Mouse (Mus musculus): Measurements from ENCODE around the gene C1galt1c1. TPM values are rescaled to one million over a fixed set of nuclear protein-coding genes. Genes with fewer than 3 reads are reported as not detected.

Gene C1galt1c1
- polyA plus RNA-seq (2012; rRNA removed), result 30.3 and 31.1 TPM in 2 replicates

GRCm38 (mm10) chrX:38634801-38635637 lies at the start of gene C1galt1c1:
Gene C1galt1c1 (minus strand): TSS chrX:38635087.
- DNase-seq (ENCODE audit: extremely low spot score in 1 of 2, low spot score in 1 of 2), result peak; percentile 89 to 93

- DNase-seq (ENCODE audit: extremely low spot score in 1 of 2, low spot score in 1 of 2), result no peak
Observed at GRCm38 (mm10) chrX:38681972-38682371, 47.1 kb upstream of the C1galt1c1 start.

- DNase-seq (ENCODE audit: extremely low spot score in 1 of 2, low spot score in 1 of 2), result no peak
Observed at GRCm38 (mm10) chrX:38669111-38669903, 34.4 kb upstream of the C1galt1c1 start.

GRCm38 (mm10) chrX:38656206-38656883 lies 21.5 kb upstream of the C1galt1c1 start:
- no peak for DNase-seq (ENCODE audit: extremely low spot score in 1 of 2, low spot score in 1 of 2)

DNA sequence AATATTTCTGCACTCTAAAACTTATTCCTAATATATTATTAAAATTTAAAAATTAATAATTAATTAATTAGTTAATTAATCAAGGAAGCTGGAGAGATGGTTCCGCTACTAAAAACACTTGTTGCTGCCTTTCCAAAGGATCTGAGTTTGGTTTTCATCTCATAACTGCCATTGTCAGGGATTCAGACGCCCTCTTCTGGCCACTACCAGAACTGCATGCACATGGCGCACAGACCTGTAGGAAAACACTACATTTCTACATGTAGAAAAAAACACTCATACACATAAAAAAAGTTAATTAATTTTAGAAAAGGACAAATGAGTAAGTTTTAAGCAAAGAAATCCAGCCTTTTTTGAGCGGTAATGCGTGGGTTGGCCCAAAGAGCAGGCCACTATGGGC lies 19.8 kb upstream of the C1galt1c1 start:
- no peak for DNase-seq (ENCODE audit: extremely low spot score in 1 of 2, low spot score in 1 of 2)

GRCm38 (mm10) chrX:38653181-38653580 lies 18.3 kb upstream of the C1galt1c1 start:
- no peak for DNase-seq (ENCODE audit: extremely low spot score in 1 of 2, low spot score in 1 of 2)

DNA sequence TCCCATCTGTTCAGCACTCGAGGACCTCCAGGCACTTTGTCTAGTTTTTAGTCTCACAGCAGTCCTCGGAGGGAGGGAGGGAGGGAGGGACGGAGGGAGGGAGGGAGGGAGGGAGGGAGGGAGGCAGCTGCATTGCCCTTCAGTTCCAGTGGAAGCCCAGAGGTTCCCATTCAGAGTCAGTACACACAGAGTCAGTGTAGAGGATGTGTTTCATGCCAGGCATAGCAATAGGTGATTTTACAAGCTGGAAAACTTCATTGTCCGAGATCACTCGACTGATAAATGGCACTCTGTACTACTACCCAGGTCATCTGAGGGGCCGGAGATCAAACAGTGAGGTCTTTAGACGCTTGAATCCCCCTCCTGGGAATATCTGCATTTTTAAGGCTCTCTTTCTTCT lies 16.3 kb upstream of the C1galt1c1 start:
- no peak for DNase-seq (ENCODE audit: extremely low spot score in 1 of 2, low spot score in 1 of 2)

GRCm38 (mm10) chrX:38650404-38651039 lies 15.6 kb upstream of the C1galt1c1 start:
- DNase-seq (ENCODE audit: extremely low spot score in 1 of 2, low spot score in 1 of 2), result no peak

- no peak for DNase-seq (ENCODE audit: extremely low spot score in 1 of 2, low spot score in 1 of 2)
Observed at GRCm38 (mm10) chrX:38642183-38642582, 7.3 kb upstream of the C1galt1c1 start.

DNA sequence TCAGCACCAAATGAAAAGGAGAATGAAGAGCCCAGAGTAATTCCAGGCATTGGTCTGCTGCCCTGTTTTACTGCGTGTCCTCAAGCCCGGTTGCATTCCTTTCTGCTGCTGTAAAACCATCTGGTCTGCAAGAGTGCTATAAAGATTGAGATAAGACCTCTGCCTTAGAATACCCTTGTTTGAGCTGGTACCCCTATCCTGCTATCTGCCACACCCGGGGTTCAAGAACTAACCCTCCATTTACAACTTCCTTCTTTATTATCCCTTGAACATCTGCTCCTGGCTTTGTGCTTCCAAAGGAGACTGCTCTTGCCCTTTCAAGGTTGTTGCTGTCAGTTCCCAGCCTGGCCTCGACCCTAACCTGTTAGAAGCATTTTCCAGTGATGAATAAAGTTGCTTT lies 6.5 kb upstream of the C1galt1c1 start:
- no peak for DNase-seq (ENCODE audit: extremely low spot score in 1 of 2, low spot score in 1 of 2)

DNA sequence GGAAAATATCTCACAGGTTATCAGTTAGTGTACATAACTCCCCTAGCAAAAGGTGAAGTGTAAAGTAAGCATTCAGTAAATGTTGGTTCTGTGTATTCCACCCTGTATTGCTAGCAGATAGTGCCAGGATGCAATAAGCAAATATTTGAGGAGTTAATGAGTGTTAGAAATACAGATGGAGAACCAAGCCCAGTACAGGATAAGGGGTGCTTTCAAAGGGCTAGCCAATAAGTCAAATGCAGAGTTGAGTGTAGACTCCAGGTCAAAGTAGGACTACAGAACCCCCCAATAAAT lies 698 bp upstream of the C1galt1c1 start:
- DNase-seq (ENCODE audit: extremely low spot score in 1 of 2, low spot score in 1 of 2), result no peak

DNA sequence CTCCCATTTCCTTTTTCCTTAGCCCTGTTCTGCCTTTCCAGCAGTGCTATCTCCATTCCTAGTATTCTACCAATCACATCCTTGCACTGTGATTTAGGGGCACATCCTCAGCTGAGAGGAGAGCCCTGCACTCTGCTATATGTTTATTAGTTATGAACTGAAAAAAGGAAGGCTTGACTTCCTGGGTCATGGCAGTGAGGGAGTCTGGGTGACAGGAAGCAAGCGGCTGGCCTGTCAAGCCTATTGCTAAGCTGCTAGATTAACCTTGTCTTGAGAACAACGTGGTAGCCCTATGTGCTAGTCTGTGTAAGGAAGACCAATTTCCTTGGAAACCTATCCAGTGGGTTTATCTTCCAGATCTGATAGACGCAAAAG lies 33.9 kb downstream of the C1galt1c1 start:
- DNase-seq (ENCODE audit: extremely low spot score in 1 of 2, low spot score in 1 of 2), result peak in 1 of 2 experiments; percentile 31

- DNase-seq (ENCODE audit: extremely low spot score in 1 of 2, low spot score in 1 of 2), result peak; percentile 73 to 84
Observed at GRCm38 (mm10) chrX:38600177-38600994, 34.5 kb downstream of the C1galt1c1 start, which contains the start of gene Mcts1. Gene Mcts1 (plus strand): TSS chrX:38600578.

- no peak for DNase-seq (ENCODE audit: extremely low spot score in 1 of 2, low spot score in 1 of 2)
Observed at GRCm38 (mm10) chrX:38593180-38593889, 41.6 kb downstream of the C1galt1c1 start.

DNA sequence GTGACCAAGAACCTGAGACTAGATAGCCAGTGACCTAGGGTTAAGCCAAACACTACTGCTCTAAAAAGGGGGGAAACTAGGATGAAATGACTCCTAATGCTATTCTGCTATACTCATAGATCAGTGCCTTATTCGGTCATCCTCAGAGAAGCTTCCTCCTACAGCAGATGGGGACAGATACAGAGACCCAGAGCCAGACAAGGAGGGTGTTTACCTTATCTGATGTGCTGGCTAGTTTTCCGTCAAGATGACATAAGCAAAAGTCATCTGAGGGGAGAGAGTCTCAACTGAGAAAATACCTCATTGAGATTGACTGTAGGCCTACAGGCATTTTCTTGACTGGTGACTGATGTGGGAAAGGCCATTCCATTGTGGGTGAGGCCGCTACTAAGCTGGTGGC lies 43.1 kb downstream of the C1galt1c1 start:
- DNase-seq (ENCODE audit: extremely low spot score in 1 of 2, low spot score in 1 of 2), result no peak

- no peak for DNase-seq (ENCODE audit: extremely low spot score in 1 of 2, low spot score in 1 of 2)
Observed at GRCm38 (mm10) chrX:38589827-38590226, 45.1 kb downstream of the C1galt1c1 start.

DNA sequence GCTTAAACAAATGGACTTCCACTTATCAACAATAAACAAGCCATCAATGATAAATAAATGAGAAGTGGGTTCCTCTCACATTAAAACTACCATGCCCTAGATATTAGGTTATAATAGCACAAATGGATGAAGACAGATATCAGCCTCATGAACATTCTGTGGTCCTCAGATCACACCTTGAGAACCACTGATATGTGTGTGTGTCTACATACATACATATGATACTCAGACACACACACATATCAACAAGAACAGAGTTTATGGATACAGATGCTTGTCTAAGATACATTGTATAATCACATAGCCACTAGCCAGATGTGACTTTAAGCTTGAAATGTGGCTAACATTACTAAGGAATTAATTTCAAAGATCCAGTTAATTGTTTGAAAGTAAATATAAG lies 51.6 kb downstream of the C1galt1c1 start:
- no peak for DNase-seq (ENCODE audit: extremely low spot score in 1 of 2, low spot score in 1 of 2)

GRCm38 (mm10) chrX:38581140-38581539 lies 53.7 kb downstream of the C1galt1c1 start:
- DNase-seq (ENCODE audit: extremely low spot score in 1 of 2, low spot score in 1 of 2), result no peak
